Mouse (Mus musculus) stomach, embryonic 15.5 days (tissue): ENCODE measurements around the gene Wnt7b. TPM values are rescaled to one million over a fixed set of nuclear protein-coding genes. Genes with fewer than 3 reads are reported as not detected.
A peak's percentile ranks its signal among the peaks of the same experiment; 100 is the strongest.

Experiments used
- ATAC-seq: fragments of 200-750 bp; cut with Nextera tagmentation; 2 replicates; pipeline ENCODE4 v1.8.0; 2017; ENCODE audit warnings: low read depth, moderate number of reproducible peaks, moderate TSS enrichment; ENCODE audit not compliant: insufficient read depth, low FRiP score
- H3K27ac ChIP-seq: fragments of 300-500 bp; sonication (generic); 2 replicates; pipeline ENCODE4 v1.5.1; 2015; ENCODE audit warnings: mild to moderate bottlenecking, inconsistent platforms
- H3K27me3 ChIP-seq: fragments of 300-500 bp; sonication (generic); replicated peaks from 2 replicates; pipeline ENCODE4 v1.6.1; 2015; ENCODE audit warnings: inconsistent platforms
- H3K36me3 ChIP-seq: fragments of 300-500 bp; sonication (generic); 2 replicates; pipeline ENCODE4 v1.6.1; 2015; ENCODE audit warnings: inconsistent platforms
- H3K4me1 ChIP-seq: fragments of 300-500 bp; sonication (generic); 2 replicates; pipeline ENCODE4 v1.6.1; 2015; ENCODE audit warnings: inconsistent platforms
- H3K4me2 ChIP-seq: fragments of 300-500 bp; sonication (generic); 2 replicates; pipeline ENCODE4 v1.6.1; 2015; ENCODE audit warnings: mild to moderate bottlenecking, inconsistent platforms
- H3K4me3 ChIP-seq: fragments of 300-500 bp; sonication (generic); replicated peaks from 2 replicates; pipeline ENCODE4 v1.5.1; 2015; ENCODE audit warnings: inconsistent platforms
- H3K9ac ChIP-seq: fragments of 300-500 bp; sonication (generic); 2 replicates; pipeline ENCODE4 v1.6.1; 2015; ENCODE audit warnings: inconsistent platforms
- H3K9me3 ChIP-seq: fragments of 300-500 bp; sonication (generic); 2 replicates; pipeline ENCODE4 v1.6.1; 2016; ENCODE audit warnings: inconsistent platforms
- WGBS: fragments of 180-500 bp; shearing (Covaris S2); methylation state at CpG from one replicate; pipeline ENCODE4 v1.1.7; 2015; 5-methylcytosine and 5-hydroxymethylcytosine counted together
- polyA plus RNA-seq: library from polyadenylated mRNA; unstranded; fragments of >200 nt; fragmentation: Nextera tagmentation; extraction: Ambion mirVana; gene quantifications from 2 replicates; pipeline ENCODE4 v1.2.1, GENCODE M21; 2015

Wnt7b gene
- polyA plus RNA-seq, 1 experiment from 2014 or later: 3.8 TPM

DNA sequence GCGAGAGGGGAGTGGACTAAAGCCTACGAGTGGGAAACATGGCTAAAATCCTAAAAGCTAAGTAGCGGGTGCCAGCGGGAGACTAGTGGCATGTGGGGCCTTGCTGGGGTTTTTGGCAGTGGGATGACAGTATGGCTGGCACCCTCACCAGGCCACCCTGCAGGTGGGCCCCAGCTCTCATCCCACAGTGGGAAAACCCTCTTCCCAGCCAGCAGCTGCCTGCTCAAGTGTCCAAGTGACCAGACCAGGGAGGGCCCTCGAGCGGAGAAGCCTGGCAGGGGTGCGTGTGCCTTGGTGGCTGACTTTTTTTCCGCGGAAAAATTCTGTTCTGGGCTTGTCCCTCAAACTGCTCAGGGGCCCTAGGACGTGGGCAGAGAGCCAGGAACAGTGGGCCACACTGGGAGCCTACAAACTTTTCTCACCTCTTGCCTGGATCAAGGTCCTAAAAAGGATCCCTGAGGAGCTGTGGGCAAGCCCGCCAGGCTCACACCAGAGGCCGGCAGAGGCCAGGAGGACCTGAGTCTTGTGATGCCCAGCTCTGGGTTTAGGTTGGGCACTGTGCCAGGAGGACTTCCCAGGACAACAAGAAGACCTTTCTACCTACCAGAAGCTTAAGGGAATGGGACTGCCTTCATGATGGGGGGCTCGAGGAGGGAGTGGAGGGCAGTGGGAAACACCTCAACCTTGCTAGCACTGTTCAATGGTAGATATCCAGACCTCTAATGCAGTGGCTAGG lies 18.1 kb downstream of the Wnt7b start:
- Histone ChIP-seq H3K27ac (no peak overlapping the region), H3K9ac (no peak overlapping the region), H3K36me3 (no peaks in the 10 kb centered on the region), H3K4me1 (no peaks in the 10 kb centered on the region), H3K9me3 (no peaks in the 10 kb centered on the region), H3K4me2 (no peak overlapping the region), H3K4me3 (no peak overlapping the region), H3K27me3 (no peaks in the 10 kb centered on the region)
- 74% methylated on average over 13 of the region's 13 CpGs for WGBS
- no peak for ATAC-seq

DNA sequence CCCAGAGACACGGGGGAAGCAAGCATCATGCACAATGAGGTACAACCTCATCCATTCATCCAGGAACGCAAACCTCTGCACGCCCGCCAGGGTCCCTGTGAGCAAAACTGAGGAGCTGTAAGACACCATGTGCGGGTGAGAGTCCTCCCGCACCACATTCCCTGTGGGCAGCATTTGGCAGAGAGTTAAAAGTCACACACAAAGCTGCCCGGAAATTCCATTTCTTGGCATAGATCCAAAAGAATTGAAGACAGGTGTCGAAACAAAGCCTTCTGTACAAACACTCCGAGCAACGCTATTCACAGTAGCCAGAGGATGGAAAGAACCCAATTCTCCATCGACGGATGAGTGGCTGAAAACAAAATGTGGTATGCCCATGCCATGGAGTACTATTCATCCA lies 20.3 kb downstream of the Wnt7b start:
- no peak for ATAC-seq
- H3K4me3 ChIP-seq: no peak overlapping the region
- H3K9ac ChIP-seq: no peak overlapping the region
- 83% methylated on average over 12 of the region's 12 CpGs for WGBS
- H3K4me2 ChIP-seq: no peak overlapping the region
- no peaks in the 10 kb centered on the region for H3K9me3 ChIP-seq
- no peak overlapping the region for H3K27ac ChIP-seq
- H3K36me3 ChIP-seq: no peaks in the 10 kb centered on the region
- H3K4me1 ChIP-seq: no peaks in the 10 kb centered on the region
- H3K27me3 ChIP-seq: no peaks in the 10 kb centered on the region

- ATAC-seq: no peak
- no peak overlapping the region for H3K9ac ChIP-seq
- no peaks in the 10 kb centered on the region for H3K27me3 ChIP-seq
- no peak overlapping the region for H3K4me3 ChIP-seq
- no peaks in the 10 kb centered on the region for H3K4me1 ChIP-seq
- no peak overlapping the region for H3K27ac ChIP-seq
- 57% methylated on average over 11 of the region's 11 CpGs for WGBS
- no peaks in the 10 kb centered on the region for H3K36me3 ChIP-seq
- no peak overlapping the region for H3K4me2 ChIP-seq
- H3K9me3 ChIP-seq: no peaks in the 10 kb centered on the region
These were observed 21.4 kb downstream of the Wnt7b start for GRCm38 (mm10) chr15:85560830-85561229.

DNA sequence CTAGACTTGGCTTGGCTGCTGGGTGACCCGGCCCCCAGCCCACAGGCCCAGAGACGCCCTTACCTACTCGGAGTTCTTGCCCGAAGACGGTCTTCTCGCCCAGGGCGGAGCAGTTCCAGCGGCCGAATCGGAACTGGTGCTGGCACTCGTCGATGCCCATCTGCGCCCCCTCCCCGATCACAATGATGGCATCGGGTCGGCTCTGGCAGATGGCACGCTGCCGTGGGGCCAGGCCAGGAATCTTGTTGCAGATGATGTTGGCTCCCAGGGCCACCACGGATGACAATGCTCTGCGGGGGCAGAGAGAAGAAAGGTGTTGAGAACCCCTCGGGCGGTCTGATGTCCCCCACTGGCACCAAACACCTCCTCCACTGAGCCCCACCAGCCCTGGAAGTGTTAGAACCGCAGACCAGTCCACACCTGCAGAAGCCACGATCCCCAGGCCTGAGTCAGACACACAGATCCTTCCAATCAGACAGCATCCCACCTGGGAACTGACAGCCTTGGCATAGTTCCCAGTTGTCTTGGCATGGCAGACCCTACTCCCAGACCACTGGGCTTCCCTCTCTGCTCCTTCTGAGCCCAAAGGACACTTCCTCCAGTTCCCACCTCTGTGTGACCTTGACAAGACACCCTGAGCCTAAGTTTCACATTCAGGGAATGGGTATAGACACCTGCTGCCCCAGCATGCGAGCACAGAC lies 23.3 kb downstream of the Wnt7b start:
- no peak overlapping the region for H3K27ac ChIP-seq
- 91% methylated on average over 25 of the region's 25 CpGs for WGBS
- no peaks in the 10 kb centered on the region for H3K4me1 ChIP-seq
- no peaks in the 10 kb centered on the region for H3K27me3 ChIP-seq
- no peaks in the 10 kb centered on the region for H3K9me3 ChIP-seq
- no peaks in the 10 kb centered on the region for H3K36me3 ChIP-seq
- ATAC-seq: no peak
- no peak overlapping the region for H3K4me3 ChIP-seq
- no peak overlapping the region for H3K9ac ChIP-seq
- H3K4me2 ChIP-seq: no peak overlapping the region

- no peaks in the 10 kb centered on the region for H3K9me3 ChIP-seq
- ATAC-seq: no peak
- H3K27ac ChIP-seq: no peak overlapping the region
- H3K4me1 ChIP-seq: no peaks in the 10 kb centered on the region
- 63% methylated on average over 10 of the region's 10 CpGs for WGBS
- H3K27me3 ChIP-seq: no peaks in the 10 kb centered on the region
- no peak overlapping the region for H3K4me2 ChIP-seq
- no peaks in the 10 kb centered on the region for H3K36me3 ChIP-seq
- H3K4me3 ChIP-seq: no peak overlapping the region
- H3K9ac ChIP-seq: no peak overlapping the region
These were observed 26.5 kb downstream of the Wnt7b start for GRCm38 (mm10) chr15:85555799-85556198.

- H3K36me3 ChIP-seq: no peaks in the 10 kb centered on the region
- H3K9me3 ChIP-seq: no peaks in the 10 kb centered on the region
- no peak overlapping the region for H3K27ac ChIP-seq
- H3K4me2 ChIP-seq: no peak overlapping the region
- H3K4me1 ChIP-seq: no peaks in the 10 kb centered on the region
- H3K4me3 ChIP-seq: no peak overlapping the region
- 70% methylated on average over 11 of the region's 11 CpGs for WGBS
- no peak for ATAC-seq
- H3K27me3 ChIP-seq: no peaks in the 10 kb centered on the region
- no peak overlapping the region for H3K9ac ChIP-seq
These were observed 28.9 kb downstream of the Wnt7b start for GRCm38 (mm10) chr15:85553421-85553820.

- H3K4me3 ChIP-seq: no peak overlapping the region
- 83% methylated on average over 4 of the region's 4 CpGs for WGBS
- no peak overlapping the region for H3K4me2 ChIP-seq
- no peaks in the 10 kb centered on the region for H3K27me3 ChIP-seq
- H3K36me3 ChIP-seq: no peaks in the 10 kb centered on the region
- no peak overlapping the region for H3K9ac ChIP-seq
- no peak for ATAC-seq
- H3K27ac ChIP-seq: no peak overlapping the region
- no peaks in the 10 kb centered on the region for H3K4me1 ChIP-seq
- H3K9me3 ChIP-seq: no peaks in the 10 kb centered on the region
These were observed 35.8 kb downstream of the Wnt7b start for GRCm38 (mm10) chr15:85546500-85546899.

- ATAC-seq: no peak
- Histone ChIP-seq H3K4me2 (no peak overlapping the region), H3K4me1 (no peaks in the 10 kb centered on the region), H3K27me3 (no peaks in the 10 kb centered on the region), H3K27ac (no peak overlapping the region), H3K4me3 (no peak overlapping the region), H3K9me3 (no peaks in the 10 kb centered on the region), H3K36me3 (no peaks in the 10 kb centered on the region), H3K9ac (no peak overlapping the region)
- WGBS: 72% methylated on average over 5 of the region's 5 CpGs
These were observed 36.9 kb downstream of the Wnt7b start for GRCm38 (mm10) chr15:85545369-85545768.

DNA sequence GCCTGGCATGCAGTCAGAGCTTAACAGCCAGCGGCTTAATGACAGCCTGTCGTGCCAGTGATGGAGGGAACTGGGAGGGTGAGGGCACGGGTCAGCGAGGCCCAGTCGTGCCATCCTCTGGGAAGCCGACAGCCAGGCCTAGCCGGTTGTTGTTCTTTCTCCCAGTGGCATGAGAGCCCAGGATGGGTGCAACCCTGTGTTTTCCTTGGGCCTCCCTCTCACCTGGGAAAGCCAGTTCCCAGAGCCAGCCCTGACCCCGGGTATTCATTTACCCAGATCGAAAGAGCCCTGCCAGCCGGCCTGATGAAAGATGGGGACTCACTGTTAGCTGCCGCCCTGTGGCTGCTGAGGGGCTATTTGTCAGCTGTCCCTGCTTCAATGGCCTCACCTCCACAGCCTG lies 44.1 kb downstream of the Wnt7b start:
- Histone ChIP-seq H3K9me3 (no peaks in the 10 kb centered on the region), H3K27me3 (no peaks in the 10 kb centered on the region), H3K36me3 (no peaks in the 10 kb centered on the region), H3K27ac (no peak overlapping the region), H3K4me2 (no peak overlapping the region), H3K4me3 (no peak overlapping the region), H3K4me1 (peaks cover 6% of the 10 kb centered on the region; the same call in 1 of the 2 replicates), H3K9ac (no peak overlapping the region)
- 52% methylated on average over 11 of the region's 11 CpGs for WGBS
- ATAC-seq: no peak

- no peak for ATAC-seq
- Histone ChIP-seq H3K27ac (no peak overlapping the region), H3K9ac (no peak overlapping the region), H3K9me3 (no peaks in the 10 kb centered on the region), H3K4me3 (no peak overlapping the region), H3K4me1 (peaks cover 6% of the 10 kb centered on the region; the same call in 1 of the 2 replicates), H3K27me3 (no peaks in the 10 kb centered on the region), H3K4me2 (no peak overlapping the region), H3K36me3 (no peaks in the 10 kb centered on the region)
- 78% methylated on average over 25 of the region's 25 CpGs for WGBS
These were observed 45.1 kb downstream of the Wnt7b start for GRCm38 (mm10) chr15:85537151-85537550.

- no peaks in the 10 kb centered on the region for H3K27me3 ChIP-seq
- no peaks in the 10 kb centered on the region for H3K36me3 ChIP-seq
- H3K27ac ChIP-seq: no peak overlapping the region
- WGBS: 80% methylated on average over 6 of the region's 6 CpGs
- H3K9me3 ChIP-seq: no peaks in the 10 kb centered on the region
- H3K9ac ChIP-seq: no peak overlapping the region
- H3K4me1 ChIP-seq: peaks cover 6% of the 10 kb centered on the region; the same call in 1 of the 2 replicates
- no peak overlapping the region for H3K4me3 ChIP-seq
- no peak overlapping the region for H3K4me2 ChIP-seq
- ATAC-seq: no peak
These were observed 47.6 kb downstream of the Wnt7b start for GRCm38 (mm10) chr15:85534646-85535045.

DNA sequence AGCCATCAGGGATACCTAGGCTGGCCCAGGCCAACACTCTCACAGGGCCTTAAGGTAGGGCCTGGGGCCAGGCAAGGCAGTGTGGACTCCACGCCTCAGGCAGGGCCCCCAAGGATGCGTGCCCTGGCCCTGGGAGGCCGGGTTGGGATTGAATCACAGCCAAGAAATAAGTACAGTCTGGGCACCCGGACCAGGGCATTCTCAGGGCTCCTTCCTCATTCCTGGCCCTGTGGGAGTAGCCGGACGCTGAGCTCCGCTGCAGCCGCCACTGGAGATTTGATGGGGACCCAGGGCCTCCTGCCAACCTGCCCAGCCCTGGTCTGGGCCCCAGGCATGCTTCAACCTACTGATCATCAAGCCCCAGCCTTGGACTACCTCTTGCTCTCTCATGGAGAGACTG lies 48.1 kb downstream of the Wnt7b start:
- no peak overlapping the region for H3K27ac ChIP-seq

More for the DNA sequence above, 48.1 kb downstream of the Wnt7b start:
- Histone ChIP-seq H3K4me3 (no peak overlapping the region), H3K9ac (no peak overlapping the region), H3K27me3 (no peaks in the 10 kb centered on the region), H3K4me1 (peaks cover 7% of the 10 kb centered on the region; the same call in 1 of the 2 replicates), H3K36me3 (no peaks in the 10 kb centered on the region), H3K4me2 (no peak overlapping the region), H3K9me3 (no peaks in the 10 kb centered on the region)
- peak; percentile 45; the same call in 1 of the 2 replicates for ATAC-seq
- 51% methylated on average over 8 of the region's 8 CpGs for WGBS
